Mouse (Mus musculus): ENCODE measurements at regions not wholly inside any gene's neighbourhood (a gene's known extent, or its start where the extent isn't known, plus 50 kb on each side); places are given as distances from the start of the nearest gene placed in this dataset.

DNA sequence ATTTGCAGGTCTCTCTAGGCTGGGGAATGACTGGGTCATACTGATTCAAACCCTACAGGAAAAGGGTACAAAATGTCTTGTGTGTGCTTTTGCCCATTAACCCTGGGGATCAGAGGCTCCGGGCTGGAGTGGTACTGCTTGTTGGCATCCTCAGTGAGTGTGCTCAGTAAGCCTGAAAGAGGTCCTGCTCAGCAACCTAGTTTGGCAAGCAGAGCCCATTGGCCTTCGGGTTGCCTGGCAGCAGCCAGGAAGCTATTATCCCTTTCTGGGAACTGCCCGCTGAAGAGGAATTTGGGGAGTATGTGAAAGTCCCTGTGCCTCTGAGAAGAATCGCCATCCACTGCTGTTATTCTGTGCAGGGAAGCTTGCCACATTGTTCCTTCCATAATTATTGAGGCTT, 117.1 kb downstream of the Amer3 start:
- 69% methylated on average over 4 of the region's 4 CpGs for WGBS
- Histone ChIP-seq H3K9me3 (no peaks in the 10 kb centered on the region), H3K4me2 (replicated peaks) (no peak overlapping the region), H3K4me1 (0 out of 2 replicates have a peak, but pooled peaks cover 6% of the 10 kb centered on the region), H3K4me3 (no peak overlapping the region), H3K27me3 (no peaks in the 10 kb centered on the region), H3K9ac (replicated peaks) (no peak overlapping the region), H3K27ac (replicated peaks) (no peak overlapping the region), H3K36me3 (no peaks in the 10 kb centered on the region)
- ATAC-seq (ENCODE audit: low FRiP score, low read depth) = no peak

- Histone ChIP-seq H3K36me3 (no peaks in the 10 kb centered on the region), H3K27ac (replicated peaks) (no peak overlapping the region), H3K4me1 (0 out of 2 replicates have a peak, but pooled peaks cover 6% of the 10 kb centered on the region), H3K9ac (replicated peaks) (no peak overlapping the region), H3K4me2 (replicated peaks) (no peak overlapping the region), H3K27me3 (no peaks in the 10 kb centered on the region), H3K9me3 (no peaks in the 10 kb centered on the region), H3K4me3 (no peak overlapping the region)
- 54% methylated on average over 17 of the region's 17 CpGs for WGBS
- ATAC-seq (ENCODE audit: low FRiP score, low read depth) = peak; percentile 49; the same call in 1 of the 2 replicates
Observed at GRCm38 (mm10) chr1:34700237-34701030, 121.0 kb downstream of the Amer3 start.

DNA sequence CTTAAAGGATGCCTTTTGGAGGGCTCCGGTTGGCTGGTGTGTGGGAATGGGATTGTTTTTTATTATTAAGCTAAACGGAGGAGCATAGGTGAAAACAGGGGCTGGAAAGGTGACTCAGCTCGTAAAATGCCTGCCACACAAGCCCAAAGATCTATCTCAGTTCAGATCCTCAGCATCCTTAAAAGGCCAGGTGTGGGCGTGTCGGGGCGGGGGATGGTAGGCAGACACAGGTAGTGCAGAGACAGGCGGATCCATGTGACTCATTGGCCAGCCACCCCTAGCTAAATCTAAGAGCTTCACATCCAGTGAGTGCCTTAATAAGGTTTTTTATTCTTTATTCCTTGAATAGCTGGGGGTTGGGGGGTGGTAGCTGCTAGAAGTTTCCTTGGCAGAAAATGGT, 122.0 kb downstream of the Amer3 start:
- H3K27ac ChIP-seq (replicated peaks) = no peak overlapping the region
- no peaks in the 10 kb centered on the region for H3K36me3 ChIP-seq
- H3K27me3 ChIP-seq = no peaks in the 10 kb centered on the region
- H3K4me1 ChIP-seq = 0 out of 2 replicates have a peak, but pooled peaks cover 6% of the 10 kb centered on the region
- no peak overlapping the region for H3K4me2 ChIP-seq (replicated peaks)
- no peak overlapping the region for H3K9ac ChIP-seq (replicated peaks)
- WGBS = 79% methylated on average over 7 of the region's 7 CpGs
- no peaks in the 10 kb centered on the region for H3K9me3 ChIP-seq
- ATAC-seq (ENCODE audit: low FRiP score, low read depth) = no peak
- H3K4me3 ChIP-seq = no peak overlapping the region

DNA sequence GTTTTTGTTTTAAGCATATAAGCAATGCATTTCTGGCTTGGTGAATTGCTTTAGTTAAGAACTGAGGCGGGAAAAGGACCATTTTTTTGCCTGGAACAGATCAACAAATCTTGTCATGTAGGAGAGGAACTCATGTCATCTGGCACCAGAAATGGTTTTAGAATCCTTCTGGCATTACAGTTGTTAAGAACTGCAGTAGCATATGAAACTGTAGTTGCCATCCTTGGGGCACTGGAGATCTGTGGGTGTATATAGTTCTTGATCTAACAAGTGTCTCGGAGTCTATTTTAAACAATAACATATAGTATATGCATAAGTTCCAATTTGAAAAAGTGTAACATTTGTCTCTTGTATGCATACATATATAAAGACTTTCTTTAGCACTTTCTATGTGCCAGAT, 129.6 kb downstream of the Amer3 start:
- Histone ChIP-seq H3K4me3 (no peak overlapping the region), H3K27me3 (no peaks in the 10 kb centered on the region), H3K4me1 (no peaks in the 10 kb centered on the region), H3K4me2 (replicated peaks) (no peak overlapping the region), H3K9me3 (no peaks in the 10 kb centered on the region), H3K9ac (replicated peaks) (no peak overlapping the region), H3K27ac (replicated peaks) (no peak overlapping the region), H3K36me3 (no peaks in the 10 kb centered on the region)
- no peak for ATAC-seq (ENCODE audit: low FRiP score, low read depth)
- 88% methylated on average over 2 of the region's 2 CpGs for WGBS

- Histone ChIP-seq H3K9ac (replicated peaks) (no peak overlapping the region), H3K4me2 (replicated peaks) (no peak overlapping the region), H3K4me1 (no peaks in the 10 kb centered on the region), H3K27me3 (no peaks in the 10 kb centered on the region), H3K36me3 (no peaks in the 10 kb centered on the region), H3K27ac (replicated peaks) (no peak overlapping the region), H3K9me3 (no peaks in the 10 kb centered on the region), H3K4me3 (no peak overlapping the region)
- no peak for ATAC-seq (ENCODE audit: low FRiP score, low read depth)
- WGBS = 85% methylated on average over 5 of the region's 5 CpGs
Observed at GRCm38 (mm10) chr1:34722674-34723073, 120.2 kb downstream of the Fam168b start.

DNA sequence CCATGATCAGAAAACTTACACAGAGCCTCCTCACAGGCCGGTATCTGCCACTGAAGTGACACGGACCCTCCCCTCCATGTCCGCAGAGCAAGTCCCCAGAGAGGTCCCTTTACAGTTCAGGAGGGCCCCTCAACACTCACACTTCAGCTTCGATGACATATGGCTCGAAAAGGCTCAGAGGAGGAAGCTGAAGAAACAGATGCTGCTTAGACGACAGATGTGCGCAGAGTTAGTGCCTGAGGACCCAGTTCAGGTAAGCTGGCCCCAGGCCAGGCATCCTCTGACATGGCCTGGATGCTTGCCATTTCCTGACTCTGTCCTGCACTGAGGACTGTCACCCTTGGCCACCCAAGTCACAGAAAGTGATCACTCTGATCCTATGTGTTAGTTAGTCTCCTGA, 110.7 kb downstream of the Fam168b start:
- no peak for ATAC-seq (ENCODE audit: low FRiP score, low read depth)
- WGBS = 82% methylated on average over 7 of the region's 7 CpGs
- H3K27ac ChIP-seq (replicated peaks) = no peak overlapping the region
- H3K4me3 ChIP-seq = no peak overlapping the region
- H3K27me3 ChIP-seq = no peaks in the 10 kb centered on the region
- no peak overlapping the region for H3K9ac ChIP-seq (replicated peaks)
- H3K4me1 ChIP-seq = no peaks in the 10 kb centered on the region
- no peak overlapping the region for H3K4me2 ChIP-seq (replicated peaks)
- H3K9me3 ChIP-seq = no peaks in the 10 kb centered on the region
- no peaks in the 10 kb centered on the region for H3K36me3 ChIP-seq

DNA sequence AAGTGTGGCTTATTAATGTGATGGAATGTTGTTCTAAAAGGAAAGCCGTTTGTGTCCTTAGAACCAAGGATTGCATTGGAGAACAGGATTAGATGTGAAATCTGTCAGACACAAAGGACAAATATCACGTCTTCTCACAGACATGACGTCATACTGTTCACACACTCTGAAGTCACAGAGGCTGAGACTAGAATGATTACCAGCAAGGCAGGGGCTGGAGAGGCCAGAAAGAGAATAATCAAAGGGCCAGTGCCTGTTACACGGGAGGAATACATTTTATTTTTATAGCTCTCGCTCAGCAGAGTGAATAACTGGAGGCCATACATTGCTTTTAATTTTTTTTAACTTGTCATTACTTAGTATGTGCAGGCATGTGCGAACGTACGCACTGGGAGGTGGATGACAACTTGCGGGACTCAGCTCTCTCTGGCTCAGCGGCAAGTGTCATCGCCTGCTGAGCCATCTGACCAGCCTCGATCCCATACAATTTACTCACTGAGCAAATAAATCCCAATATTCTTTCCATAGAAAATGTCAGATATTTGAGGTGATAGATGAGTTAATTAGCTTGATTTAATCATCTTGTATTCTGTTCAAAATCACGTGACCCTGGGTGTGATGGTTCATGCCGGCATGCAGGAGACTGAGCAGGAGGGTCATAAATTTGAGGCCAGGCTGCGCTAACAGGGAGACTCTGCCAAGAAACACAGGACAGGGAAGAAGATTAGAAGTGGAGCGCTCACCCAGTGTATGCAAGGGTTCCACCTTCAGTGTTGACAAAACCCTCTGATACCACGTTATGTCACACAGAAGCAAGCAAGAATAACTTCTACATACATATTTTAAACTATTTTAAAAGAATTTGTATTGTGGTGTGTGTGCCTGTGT, 109.6 kb downstream of the Fam168b start:
- Histone ChIP-seq H3K4me2 (replicated peaks) (no peak overlapping the region), H3K4me3 (no peak overlapping the region)
- 82% methylated on average over 17 of the region's 17 CpGs for WGBS

DNA sequence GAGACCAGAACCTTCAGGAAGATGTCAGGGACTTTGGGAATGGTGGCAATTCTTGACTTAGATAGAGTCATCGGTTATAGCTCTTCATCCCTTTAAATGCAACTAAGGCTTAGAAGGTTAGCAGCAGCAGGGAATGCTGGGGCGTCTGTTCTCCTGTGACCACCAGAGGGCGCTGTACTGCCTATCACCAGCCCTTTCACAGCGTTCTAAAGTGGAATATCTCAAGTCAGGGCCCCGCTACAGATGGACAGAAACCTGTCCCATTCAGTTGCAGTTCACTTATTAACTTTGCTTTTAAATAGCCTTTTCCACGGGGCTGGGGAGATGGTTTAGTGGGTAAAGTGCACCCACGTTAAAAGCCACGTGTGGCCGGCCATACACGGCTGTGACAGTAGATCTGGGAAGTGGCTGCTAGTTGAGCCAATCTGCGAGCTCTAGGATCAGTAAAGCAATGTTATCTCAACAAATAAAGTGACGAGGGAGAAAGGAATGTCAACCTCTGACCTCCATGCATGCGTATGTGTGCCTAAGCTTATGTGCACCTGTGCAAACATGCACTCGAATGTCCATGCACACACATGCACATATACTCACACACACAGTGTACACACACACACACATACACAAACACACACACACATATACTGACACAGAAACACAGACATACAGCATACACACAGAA, 104.3 kb downstream of the Fam168b start:
- Histone ChIP-seq H3K9me3 (no peaks in the 10 kb centered on the region), H3K36me3 (no peaks in the 10 kb centered on the region), H3K9ac (replicated peaks) (no peak overlapping the region), H3K4me2 (replicated peaks) (no peak overlapping the region), H3K27ac (replicated peaks) (no peak overlapping the region), H3K4me3 (no peak overlapping the region), H3K4me1 (no peaks in the 10 kb centered on the region), H3K27me3 (no peaks in the 10 kb centered on the region)
- 52% methylated on average over 14 of the region's 14 CpGs for WGBS
- no peak for ATAC-seq (ENCODE audit: low FRiP score, low read depth)

More for the DNA sequence above, 109.6 kb downstream of the Fam168b start:
- Histone ChIP-seq H3K9ac (replicated peaks) (no peak overlapping the region), H3K4me1 (no peaks in the 10 kb centered on the region), H3K27me3 (no peaks in the 10 kb centered on the region), H3K27ac (replicated peaks) (no peak overlapping the region), H3K9me3 (no peaks in the 10 kb centered on the region), H3K36me3 (no peaks in the 10 kb centered on the region)
- no peak for ATAC-seq (ENCODE audit: low FRiP score, low read depth)

GRCm38 (mm10) chr1:34739621-34740020, 103.2 kb downstream of the Fam168b start:
- no peaks in the 10 kb centered on the region for H3K27me3 ChIP-seq
- no peaks in the 10 kb centered on the region for H3K36me3 ChIP-seq
- H3K9me3 ChIP-seq = no peaks in the 10 kb centered on the region
- no peak overlapping the region for H3K27ac ChIP-seq (replicated peaks)
- no peak overlapping the region for H3K9ac ChIP-seq (replicated peaks)
- ATAC-seq (ENCODE audit: low FRiP score, low read depth) = no peak
- no peak overlapping the region for H3K4me2 ChIP-seq (replicated peaks)
- no peaks in the 10 kb centered on the region for H3K4me1 ChIP-seq
- 68% methylated on average over 4 of the region's 4 CpGs for WGBS
- no peak overlapping the region for H3K4me3 ChIP-seq

DNA sequence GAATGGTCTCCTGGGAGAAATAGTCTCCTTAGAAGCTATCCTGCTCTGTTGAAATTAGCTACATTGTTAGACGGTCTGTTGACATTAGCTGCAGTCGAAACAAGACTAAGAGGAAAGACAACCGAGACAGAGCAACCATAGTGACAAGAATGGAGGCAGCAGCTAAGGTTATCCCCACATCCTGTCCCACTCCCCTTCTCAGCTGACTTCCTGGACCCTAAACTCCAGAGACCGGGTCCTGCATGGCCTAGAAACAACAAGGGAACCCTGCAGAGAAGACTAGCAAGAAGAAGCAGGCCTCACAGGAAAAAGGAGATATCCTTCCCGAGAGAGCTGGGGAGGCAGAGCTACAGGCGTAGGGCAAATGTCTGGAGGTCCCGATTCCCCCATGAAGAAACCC, 102.0 kb downstream of the Fam168b start:
- 71% methylated on average over 7 of the region's 7 CpGs for WGBS

DNA sequence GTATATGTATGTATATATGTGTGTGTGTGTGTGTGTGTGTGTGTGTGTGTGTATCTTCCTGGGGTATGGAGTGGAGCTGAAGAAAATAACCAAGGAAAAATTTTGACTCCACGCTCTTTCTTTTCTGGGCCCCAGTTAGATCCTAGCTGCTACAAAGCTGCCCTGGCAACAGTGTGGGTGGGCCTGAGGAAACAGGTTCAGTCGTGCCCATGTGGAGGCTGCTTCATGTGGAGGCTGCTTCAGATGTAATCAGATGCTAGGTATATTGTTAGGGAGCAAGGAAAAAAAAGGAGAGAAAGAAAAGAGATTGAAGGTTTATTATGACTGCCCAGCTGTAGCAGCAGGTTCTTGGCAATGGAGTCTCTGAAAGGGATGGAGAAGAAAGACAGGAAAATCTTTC, 100.6 kb downstream of the Fam168b start:
- no peaks in the 10 kb centered on the region for H3K36me3 ChIP-seq
- H3K4me3 ChIP-seq = no peak overlapping the region
- 65% methylated on average over 2 of the region's 2 CpGs for WGBS
- no peaks in the 10 kb centered on the region for H3K9me3 ChIP-seq
- H3K27me3 ChIP-seq = no peaks in the 10 kb centered on the region; the same call in 1 of the 2 replicates
- no peak overlapping the region for H3K9ac ChIP-seq (replicated peaks)
- H3K27ac ChIP-seq (replicated peaks) = no peak overlapping the region
- H3K4me2 ChIP-seq (replicated peaks) = no peak overlapping the region
- H3K4me1 ChIP-seq = no peaks in the 10 kb centered on the region
- no peak for ATAC-seq (ENCODE audit: low FRiP score, low read depth)

More for the DNA sequence above, 102.0 kb downstream of the Fam168b start:
- no peaks in the 10 kb centered on the region for H3K4me1 ChIP-seq
- no peaks in the 10 kb centered on the region; the same call in 1 of the 2 replicates for H3K27me3 ChIP-seq
- no peak overlapping the region for H3K4me2 ChIP-seq (replicated peaks)
- H3K27ac ChIP-seq (replicated peaks) = no peak overlapping the region
- ATAC-seq (ENCODE audit: low FRiP score, low read depth) = no peak
- H3K9ac ChIP-seq (replicated peaks) = no peak overlapping the region
- H3K36me3 ChIP-seq = no peaks in the 10 kb centered on the region
- H3K9me3 ChIP-seq = no peaks in the 10 kb centered on the region
- no peak overlapping the region for H3K4me3 ChIP-seq

DNA sequence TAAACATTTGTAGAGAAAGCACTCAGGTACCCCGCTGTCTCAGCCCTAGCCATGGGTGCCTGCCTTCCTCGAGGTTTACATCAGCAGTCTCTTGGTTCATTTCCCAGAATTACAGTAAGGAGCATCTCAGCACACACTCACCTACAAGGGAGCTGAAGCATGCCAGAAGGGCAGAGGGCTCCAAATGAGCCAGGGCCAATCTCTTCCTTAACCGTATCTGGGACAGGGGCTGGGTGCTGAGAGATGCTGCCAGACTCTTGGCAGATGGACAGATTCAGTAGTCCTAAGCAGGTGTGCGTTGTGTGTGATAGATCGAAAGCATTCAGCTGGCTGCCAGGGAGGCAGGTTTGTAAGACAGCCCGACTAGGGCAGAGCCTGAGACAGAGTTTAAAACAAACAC, 97.0 kb downstream of the Fam168b start:
- Histone ChIP-seq H3K9me3 (no peaks in the 10 kb centered on the region), H3K27ac (replicated peaks) (no peak overlapping the region), H3K4me1 (peaks cover 18% of the 10 kb centered on the region), H3K36me3 (no peaks in the 10 kb centered on the region), H3K4me3 (no peak overlapping the region), H3K4me2 (replicated peaks) (no peak overlapping the region), H3K9ac (replicated peaks) (no peak overlapping the region), H3K27me3 (peaks cover 33% of the 10 kb centered on the region)
- 82% methylated on average over 6 of the region's 6 CpGs for WGBS
- ATAC-seq (ENCODE audit: low FRiP score, low read depth) = no peak

All from midbrain, embryonic 12.5 days (tissue).